Mouse (Mus musculus) gastrocnemius, adult 8-10 months (tissue): Measurements from ENCODE around the gene Stk35. TPM values are rescaled to one million over a fixed set of nuclear protein-coding genes. Genes with fewer than 3 reads are reported as not detected.

ENCODE experiments used
- total RNA-seq, 4 experiments: library from RNA; stranded (reverse); gene quantifications; 2 replicates each; pipeline ENCODE4 v1.2.4; 2022

The Stk35 gene
- total RNA-seq, 4 experiments from 2014 or later = 7.5 to 10.1 (median 7.8) TPM

Other genes with a start within 250 kb of the Stk35 start
- gene Sirpa, start 207.7 kb upstream of the Stk35 start, total RNA-seq = 1 to 10 TPM; 4.0 to 9.7 (median 5.3) TPM
- gene Pdyn, start 100.7 kb upstream of the Stk35 start, total RNA-seq = not detected
- not detected for gene Tgm3, start 211.8 kb downstream of the Stk35 start, total RNA-seq